Mouse (Mus musculus): ENCODE results near the gene Eef1akmt2.

Eef1akmt2 gene

DNA sequence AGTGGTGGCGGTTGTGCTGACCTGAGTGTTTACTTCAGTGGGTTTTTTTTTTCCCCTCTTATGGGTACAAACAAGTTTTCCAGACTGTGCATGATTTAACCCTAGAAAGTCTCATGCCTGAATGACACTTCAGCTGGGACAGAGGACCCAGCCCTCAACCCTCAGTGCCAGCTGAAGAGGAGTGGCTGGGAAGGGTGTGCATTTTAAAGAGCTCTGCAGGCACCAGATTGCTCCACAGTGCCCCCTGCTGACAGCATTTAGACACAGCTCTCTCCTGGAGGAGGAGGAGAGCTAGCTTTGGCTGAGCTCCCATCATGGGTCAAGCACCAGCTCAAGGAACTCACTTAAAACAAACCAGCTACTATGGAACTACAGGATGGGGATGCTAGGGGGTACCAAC lies 41.6 kb downstream of the Eef1akmt2 start:
- peak; percentile 94 to 99 for DNase-seq (ENCODE audit: low spot score in 2 of 2)

- DNase-seq (ENCODE audit: low spot score in 2 of 2): no peak
Observed at GRCm38 (mm10) chr7:132810368-132810767, 42.1 kb downstream of the Eef1akmt2 start.

GRCm38 (mm10) chr7:132809721-132810120 lies 42.8 kb downstream of the Eef1akmt2 start:
- DNase-seq (ENCODE audit: low spot score in 2 of 2): no peak

- DNase-seq (ENCODE audit: low spot score in 2 of 2): no peak
Observed at GRCm38 (mm10) chr7:132808841-132809682, 43.4 kb downstream of the Eef1akmt2 start.

DNA sequence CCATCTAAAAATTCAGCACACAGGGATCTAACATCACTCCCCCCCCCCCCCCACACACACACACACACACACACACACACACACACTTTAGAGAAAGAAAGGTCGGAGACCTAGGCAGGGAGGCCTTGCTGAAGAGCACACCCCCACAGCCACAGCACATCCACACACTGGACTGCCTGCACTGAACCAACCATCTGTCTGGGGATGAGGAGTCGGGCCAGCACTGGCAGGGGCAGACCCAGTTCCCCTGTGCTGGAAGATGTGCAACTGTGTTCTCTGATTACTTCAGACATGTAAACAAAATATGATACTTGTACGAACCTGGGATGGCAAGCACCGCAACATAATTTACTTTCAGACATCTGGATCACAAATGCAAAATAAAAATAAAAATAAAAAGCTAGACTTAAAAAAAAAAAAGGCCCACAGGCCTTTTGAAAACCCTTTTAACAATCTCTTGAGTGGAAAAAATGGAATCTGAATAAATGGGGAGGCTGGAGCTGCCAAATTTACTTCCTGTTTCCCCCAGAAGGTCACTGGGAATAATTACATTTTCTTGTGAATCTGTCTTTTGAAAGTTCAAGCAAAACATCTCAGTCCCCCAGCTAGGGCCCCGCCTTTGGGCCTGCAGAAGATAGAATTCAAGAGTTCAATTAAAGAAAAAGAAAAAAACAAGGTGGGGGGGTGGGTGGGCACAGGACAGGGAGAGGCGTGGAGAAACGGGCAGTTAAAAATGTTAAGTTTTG lies 44.2 kb downstream of the Eef1akmt2 start:
- DNase-seq (ENCODE audit: low spot score in 2 of 2): no peak

DNA sequence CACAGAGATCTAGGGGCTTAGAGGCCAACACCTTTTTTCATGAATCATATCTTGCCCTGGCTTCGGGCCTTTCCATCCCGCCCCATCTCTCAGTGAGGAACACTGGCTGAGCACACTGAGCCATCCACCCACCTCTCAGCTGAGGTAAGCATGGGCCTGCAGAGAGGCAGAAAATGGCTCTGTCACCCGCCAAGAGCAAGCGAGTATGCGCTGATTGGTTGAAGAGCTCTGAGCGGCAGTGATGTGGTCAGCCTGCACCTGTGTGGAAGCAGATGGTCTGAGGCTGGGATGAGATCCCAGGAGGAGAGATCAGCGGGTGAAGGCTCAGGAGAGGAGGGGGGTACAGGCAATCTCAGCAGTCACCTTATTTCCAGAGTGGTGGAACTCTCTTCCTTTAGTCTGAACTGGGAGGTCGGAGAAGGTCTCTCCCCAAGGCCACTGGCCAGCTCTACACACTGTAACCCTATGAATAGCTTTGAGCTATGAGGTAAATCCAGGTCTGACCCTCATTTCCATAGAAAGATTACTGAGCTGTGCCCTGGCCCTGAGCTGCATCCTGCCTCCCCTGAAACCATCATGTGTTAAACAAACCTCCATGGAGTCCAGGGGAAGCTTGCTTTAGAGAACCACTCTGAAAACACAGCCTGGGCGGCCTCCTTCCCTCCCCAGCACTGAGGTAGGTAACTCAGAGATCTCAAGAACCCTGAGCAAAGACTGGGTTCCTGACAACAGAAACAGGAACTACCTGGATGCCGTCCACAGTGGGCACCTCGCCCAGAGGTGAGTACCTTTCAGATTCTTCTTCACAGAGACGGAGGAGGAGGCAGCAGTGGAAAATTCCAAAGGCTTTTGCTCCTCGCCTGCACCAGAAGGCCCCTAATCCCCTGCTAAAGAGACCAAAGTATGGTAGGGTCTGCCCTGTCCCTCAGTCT lies 45.3 kb downstream of the Eef1akmt2 start:
- no peak for DNase-seq (ENCODE audit: low spot score in 2 of 2)

DNA sequence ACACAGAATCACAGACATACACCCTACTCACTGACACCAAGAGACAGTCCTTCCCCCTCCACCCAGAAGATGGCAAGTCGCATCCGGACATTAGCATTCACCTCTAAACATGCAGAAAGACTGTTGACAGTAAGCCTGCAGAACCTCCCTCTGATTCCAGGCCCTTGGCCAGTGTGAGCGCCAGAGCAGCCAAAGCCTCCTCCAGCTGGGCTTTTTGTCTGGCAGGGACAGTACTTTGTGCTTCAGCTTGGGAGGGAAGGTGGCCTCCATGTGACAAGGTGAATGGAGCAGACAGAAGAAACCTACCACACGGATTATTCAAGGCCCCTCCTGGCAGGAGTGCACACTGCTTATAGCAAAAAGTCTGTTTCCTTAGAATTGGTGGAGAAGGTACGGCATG lies 46.2 kb downstream of the Eef1akmt2 start:
- no peak for DNase-seq (ENCODE audit: low spot score in 2 of 2)

DNA sequence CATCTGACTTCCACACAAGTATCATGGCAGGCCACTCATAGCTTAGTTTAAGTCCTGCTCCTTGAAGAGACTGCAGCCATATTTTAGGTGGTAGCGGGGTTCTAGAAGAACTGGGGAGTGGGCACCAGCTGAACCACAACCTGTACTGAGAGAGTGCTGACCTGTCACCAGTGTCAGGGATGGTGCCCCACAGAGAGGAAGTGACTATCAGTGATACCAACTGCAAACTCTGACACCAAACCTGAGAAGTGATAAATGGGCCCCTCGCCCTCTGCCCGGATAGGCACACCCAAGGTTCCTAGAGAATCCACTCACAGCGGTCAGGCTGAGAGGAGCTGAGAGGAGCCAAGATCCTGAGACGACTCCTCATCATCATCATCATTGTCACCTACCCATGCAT lies 47.5 kb downstream of the Eef1akmt2 start:
- no peak for DNase-seq (ENCODE audit: low spot score in 2 of 2)

DNA sequence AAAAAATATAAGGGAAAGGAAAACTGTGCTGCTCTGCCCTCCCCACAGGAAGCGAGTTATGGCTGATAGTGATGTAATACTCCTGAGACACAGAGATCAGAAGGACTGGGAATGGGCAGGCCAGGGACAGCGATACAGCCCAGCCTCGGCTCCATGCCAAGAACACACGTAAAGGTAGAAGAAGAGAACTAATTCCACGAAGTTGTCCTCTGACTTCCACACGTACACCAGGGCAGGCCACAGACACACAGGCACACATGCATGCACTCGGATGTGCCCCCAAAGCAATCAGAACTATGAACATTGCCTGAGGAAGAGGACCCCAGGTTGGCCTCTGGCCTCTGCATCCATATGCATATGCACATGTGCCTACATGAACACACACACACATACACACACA lies 48.0 kb downstream of the Eef1akmt2 start:
- no peak for DNase-seq (ENCODE audit: low spot score in 2 of 2)

DNA sequence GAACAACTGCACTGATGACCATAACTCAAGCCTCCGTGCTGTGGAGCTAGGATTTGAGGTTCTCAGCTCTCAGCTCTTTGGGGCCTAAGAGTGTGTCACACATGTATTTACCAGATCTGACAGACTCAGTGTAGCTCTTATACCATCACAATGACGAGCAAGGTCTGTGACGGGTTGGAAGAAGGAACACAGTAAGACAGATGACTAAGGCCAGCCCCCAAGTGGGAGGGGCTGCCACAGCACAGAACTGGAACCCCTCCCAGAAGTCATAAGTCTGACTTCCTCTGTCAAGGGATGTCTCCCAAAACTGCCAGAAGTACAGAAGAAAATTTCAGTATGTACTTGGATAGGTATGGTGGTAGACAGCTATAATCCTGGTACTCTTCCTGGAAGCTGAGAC lies 48.5 kb downstream of the Eef1akmt2 start:
- DNase-seq (ENCODE audit: low spot score in 2 of 2): no peak

DNA sequence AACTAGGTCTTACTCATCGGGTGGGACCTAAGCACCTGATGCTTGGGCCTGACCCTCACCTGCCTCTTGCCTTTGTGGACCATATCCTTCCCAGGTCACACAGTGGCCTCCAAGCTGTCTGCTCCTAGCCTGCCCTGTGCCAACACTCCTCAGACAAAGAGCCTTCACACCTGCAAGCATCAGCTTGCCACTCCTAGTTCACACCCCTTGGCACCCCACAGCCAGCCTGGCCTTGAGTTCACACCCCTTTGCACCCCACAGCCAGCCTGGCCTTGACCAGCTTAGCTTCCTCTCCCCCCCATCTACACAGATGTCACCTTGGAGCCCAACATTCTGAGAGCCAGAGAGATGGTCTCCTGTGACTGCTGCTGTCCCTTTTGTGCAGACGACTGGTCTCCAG lies 49.1 kb downstream of the Eef1akmt2 start:
- peak in 1 of 2 experiments; percentile 59 for DNase-seq (ENCODE audit: low spot score in 2 of 2)

DNA sequence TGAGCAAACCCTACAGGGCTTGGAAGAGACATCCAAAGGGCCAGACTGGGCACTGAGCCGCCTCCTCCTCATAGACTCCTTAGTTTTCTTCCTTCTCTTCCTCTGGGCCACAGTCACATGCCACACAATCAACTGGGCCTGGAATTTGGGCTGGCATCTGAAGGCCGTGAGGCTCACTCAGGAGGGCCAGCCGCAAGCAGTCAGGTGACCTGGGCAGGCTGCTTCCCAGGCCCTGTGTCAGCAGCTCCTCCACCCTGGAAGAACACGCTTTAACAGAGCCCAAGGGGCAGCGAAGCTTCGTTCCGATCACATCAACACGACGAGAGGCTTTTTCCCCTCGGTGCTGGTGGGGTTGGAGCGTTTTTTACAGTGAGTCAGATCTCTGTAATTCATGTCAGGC lies 49.8 kb downstream of the Eef1akmt2 start:
- DNase-seq (ENCODE audit: low spot score in 2 of 2): peak in 1 of 2 experiments; percentile 58

DNA sequence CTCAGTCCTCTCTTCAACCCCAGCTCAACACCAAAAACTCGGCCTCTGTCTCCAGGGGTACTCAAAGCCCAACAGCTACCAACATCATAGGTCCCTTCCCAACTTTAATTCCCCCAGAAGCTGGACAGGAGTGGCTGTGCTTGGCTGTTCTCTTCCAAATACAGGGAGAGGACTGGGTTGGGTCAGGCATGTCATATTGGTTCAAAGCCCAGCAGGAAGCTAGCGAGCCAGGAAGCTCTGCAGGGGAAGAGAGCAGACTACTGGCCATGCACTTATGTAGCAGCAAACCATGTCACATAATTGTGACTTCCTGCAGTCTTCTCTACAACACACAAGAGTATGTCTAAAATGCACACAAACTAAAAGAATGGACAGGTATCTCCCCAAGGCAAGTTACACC lies 50.4 kb downstream of the Eef1akmt2 start:
- peak in 1 of 2 experiments; percentile 54 for DNase-seq (ENCODE audit: low spot score in 2 of 2)

DNA sequence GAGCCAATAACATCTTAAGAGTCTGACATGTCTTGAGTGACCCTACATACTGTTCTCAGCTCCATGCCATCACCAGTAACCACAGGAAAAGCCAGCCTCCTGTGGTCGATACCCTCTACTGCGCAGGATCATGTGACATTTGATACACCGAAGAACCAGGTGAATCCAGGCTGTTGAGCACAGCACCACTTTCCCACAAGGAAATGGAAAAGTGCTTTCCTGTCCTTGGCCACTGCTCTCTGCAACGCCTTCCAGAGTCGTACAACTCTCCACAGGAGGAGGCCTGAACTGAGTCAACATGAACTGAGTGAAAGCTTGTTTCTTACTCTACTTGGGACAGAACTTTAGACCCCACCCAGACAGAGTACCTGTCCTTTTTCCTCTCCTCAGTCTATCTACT lies 51.0 kb downstream of the Eef1akmt2 start:
- peak in 1 of 2 experiments; percentile 44 for DNase-seq (ENCODE audit: low spot score in 2 of 2)

DNA sequence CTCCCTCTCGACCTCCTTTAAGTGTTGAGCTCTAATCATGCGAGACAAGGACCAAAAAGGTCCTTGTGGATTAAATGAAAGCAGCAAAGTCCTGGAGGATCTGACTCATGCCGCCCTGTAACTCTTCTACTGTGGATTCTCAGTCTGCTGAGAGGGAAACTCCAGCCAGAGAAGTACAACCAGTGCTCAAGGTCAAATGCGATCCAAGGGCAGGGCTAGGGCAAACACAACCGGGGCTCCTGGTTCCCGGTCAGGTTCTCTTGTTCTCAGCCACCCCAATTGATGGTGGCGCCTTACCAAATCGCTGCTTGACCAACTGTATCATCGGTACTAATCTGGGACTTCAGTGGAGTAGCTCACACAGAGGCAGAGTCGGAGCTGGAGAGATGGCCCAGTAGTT lies 51.6 kb downstream of the Eef1akmt2 start:
- peak in 1 of 2 experiments; percentile 58 for DNase-seq (ENCODE audit: low spot score in 2 of 2)

DNA sequence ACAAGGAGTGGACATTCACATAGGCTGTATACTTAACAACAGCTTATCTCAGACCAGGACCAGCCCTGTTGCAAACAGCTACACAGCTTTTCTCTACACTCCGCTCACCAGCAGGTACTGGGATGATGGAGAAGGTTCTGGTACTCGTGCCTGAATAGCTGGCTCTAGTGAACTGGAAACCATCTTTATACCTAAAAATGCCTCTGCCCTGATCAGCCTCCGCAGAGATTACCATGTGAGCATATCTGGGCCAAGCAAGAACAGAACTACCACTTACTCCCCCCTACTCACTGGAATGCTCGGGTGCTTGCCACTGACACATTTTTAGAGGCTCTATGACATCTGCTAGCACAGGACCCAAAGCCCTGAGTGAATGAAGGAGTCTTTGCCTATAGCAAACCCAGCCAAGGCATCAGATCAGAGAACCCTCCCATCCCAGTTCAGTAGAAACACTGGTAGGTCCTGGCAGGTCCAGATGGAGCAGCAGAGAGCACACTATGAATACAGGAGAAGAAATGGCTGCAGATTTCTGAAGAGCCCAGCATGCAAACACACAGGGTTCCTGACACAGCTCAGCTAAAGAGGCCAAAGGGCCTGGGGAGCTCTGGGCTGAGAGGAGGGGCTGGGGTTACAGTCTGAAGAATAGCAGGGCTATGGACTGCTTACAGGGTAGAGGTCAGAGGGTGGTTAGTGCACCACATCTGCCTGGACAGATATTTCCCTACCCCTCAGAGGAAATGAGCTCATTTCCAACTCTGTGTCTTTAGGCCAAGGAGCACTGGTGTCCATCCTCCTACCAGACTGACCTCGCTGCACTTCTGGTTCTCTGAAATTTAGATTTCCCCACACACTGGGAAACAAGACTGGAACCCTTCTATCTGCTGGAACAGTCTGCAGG lies 53.1 kb downstream of the Eef1akmt2 start:
- no peak for DNase-seq (ENCODE audit: low spot score in 2 of 2)

GRCm38 (mm10) chr7:132795141-132795540 lies 57.3 kb downstream of the Eef1akmt2 start:
- DNase-seq (ENCODE audit: low spot score in 2 of 2): no peak

DNA sequence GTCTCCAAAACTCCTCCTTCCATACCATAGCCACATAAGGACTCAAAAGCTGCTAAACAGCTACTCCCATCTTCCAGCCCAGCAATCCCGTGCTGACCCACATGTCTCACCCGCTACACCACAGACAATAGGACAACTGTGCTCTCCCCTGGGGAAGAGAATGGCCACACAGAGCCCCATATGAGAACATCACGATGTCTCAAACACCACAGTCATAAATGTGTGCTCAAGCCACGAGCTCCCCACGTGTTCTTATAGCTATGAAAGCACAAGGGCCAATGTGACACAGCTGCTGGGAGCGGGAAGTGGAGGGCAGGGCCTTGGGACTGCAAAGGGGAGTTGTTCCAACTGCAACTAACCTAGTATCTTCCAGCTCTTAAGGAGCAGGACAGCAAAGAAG lies 59.0 kb downstream of the Eef1akmt2 start:
- no peak for DNase-seq (ENCODE audit: low spot score in 2 of 2)

DNA sequence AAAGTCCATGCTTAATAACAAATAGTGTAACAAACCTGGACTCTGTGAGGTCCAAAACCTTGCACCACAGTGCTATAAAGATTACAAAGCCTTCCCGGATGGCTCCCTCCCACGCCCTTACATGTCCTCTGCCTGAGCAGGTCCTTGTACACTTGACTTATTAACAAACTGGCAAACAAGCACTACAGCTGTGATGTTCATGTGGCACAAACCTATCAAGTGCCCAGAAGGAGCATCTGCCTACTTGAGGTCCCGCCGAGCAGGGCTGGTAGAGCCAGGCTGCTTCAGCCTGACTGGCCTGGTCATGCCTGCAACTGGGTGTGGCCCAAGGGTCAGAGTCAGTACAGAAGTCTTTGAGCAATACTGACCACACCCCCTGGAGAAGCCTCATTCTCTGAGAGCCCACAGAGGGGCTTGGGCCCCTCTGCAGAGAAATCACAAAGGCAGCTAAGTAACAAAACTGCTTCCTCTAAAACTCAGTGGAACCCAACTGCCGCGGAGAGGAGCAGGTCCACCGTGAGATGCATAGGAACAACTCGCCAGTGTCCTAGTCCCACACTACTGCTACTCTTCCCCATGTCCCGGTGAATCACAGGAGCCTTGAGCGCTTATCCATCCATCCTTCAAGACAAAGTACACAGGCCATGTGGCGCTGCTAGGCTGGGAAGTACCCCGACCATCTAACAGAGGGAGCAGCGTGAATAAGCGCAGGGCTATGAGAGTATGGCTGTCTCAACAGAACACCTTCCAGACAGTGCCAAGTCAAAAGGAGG lies 61.8 kb downstream of the Eef1akmt2 start:
- no peak for DNase-seq (ENCODE audit: low spot score in 2 of 2)

DNA sequence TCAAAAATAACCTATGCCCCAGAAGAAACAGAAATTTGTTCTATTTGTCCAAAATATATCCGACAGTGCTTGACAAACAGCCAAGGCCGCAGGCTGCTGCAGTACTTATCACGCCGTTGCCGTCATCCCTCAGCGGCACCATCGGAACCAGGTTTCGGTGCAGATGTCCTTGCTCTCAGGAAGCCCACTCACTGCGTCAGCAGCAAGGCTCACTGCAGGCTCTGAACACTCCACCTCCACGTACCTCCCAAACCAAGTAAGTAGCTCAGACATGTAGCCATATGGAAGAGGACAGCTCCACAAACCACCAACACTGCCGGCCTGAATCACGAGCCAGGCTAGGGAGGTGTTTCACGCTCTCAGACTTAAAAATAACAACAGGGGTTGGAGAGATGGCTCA lies 63.6 kb downstream of the Eef1akmt2 start:
- DNase-seq (ENCODE audit: low spot score in 2 of 2): no peak

All from spleen, postnatal 4 days (tissue).